Mouse (Mus musculus): ENCODE measurements around the gene Cdk18.

Cdk18 gene

GRCm38 (mm10) chr1:132111411-132111810 lies 28.1 kb downstream of the Cdk18 start:
- no peak for DNase-seq

- DNase-seq: no peak
These were observed 30.1 kb downstream of the Cdk18 start for GRCm38 (mm10) chr1:132109368-132109767.

- DNase-seq: no peak
These were observed 35.1 kb downstream of the Cdk18 start for GRCm38 (mm10) chr1:132104353-132104752.

- DNase-seq: no peak
These were observed 37.4 kb downstream of the Cdk18 start for GRCm38 (mm10) chr1:132101953-132102697.

GRCm38 (mm10) chr1:132099775-132100174 lies 39.7 kb downstream of the Cdk18 start:
- no peak for DNase-seq

GRCm38 (mm10) chr1:132099016-132099415 lies 40.5 kb downstream of the Cdk18 start:
- no peak for DNase-seq

- no peak for DNase-seq
These were observed 41.4 kb downstream of the Cdk18 start for GRCm38 (mm10) chr1:132098076-132098475.

GRCm38 (mm10) chr1:132095356-132096004 lies 44.0 kb downstream of the Cdk18 start:
- no peak for DNase-seq

- DNase-seq: no peak
These were observed 46.2 kb downstream of the Cdk18 start for GRCm38 (mm10) chr1:132093269-132093668.

- no peak for DNase-seq
These were observed 49.2 kb downstream of the Cdk18 start for GRCm38 (mm10) chr1:132090266-132090665.

GRCm38 (mm10) chr1:132089767-132090166 lies 49.7 kb downstream of the Cdk18 start:
- no peak for DNase-seq

GRCm38 (mm10) chr1:132088181-132088671 lies 51.3 kb downstream of the Cdk18 start:
- no peak for DNase-seq

- no peak for DNase-seq
These were observed 54.1 kb downstream of the Cdk18 start for GRCm38 (mm10) chr1:132085181-132086049.

- DNase-seq: no peak
These were observed 61.1 kb downstream of the Cdk18 start for GRCm38 (mm10) chr1:132078413-132078812.

GRCm38 (mm10) chr1:132075576-132075975 lies 63.9 kb downstream of the Cdk18 start:
- DNase-seq: no peak

- no peak for DNase-seq
These were observed 68.8 kb downstream of the Cdk18 start for GRCm38 (mm10) chr1:132070659-132071058.

- DNase-seq: no peak
These were observed 70.0 kb downstream of the Cdk18 start for GRCm38 (mm10) chr1:132069436-132069835.

- DNase-seq: peak; percentile 10 to 30
These were observed 71.9 kb downstream of the Cdk18 start, which contains the start of gene Mfsd4a for GRCm38 (mm10) chr1:132067261-132068255. Gene Mfsd4a, minus strand, starts transcription at chr1:132068062.

GRCm38 (mm10) chr1:132065475-132066172 lies 73.9 kb downstream of the Cdk18 start:
- DNase-seq: no peak

GRCm38 (mm10) chr1:132065001-132065400 lies 74.5 kb downstream of the Cdk18 start:
- DNase-seq: no peak

GRCm38 (mm10) chr1:132063096-132063495 lies 76.4 kb downstream of the Cdk18 start:
- DNase-seq: no peak
